Mouse (Mus musculus) spleen, embryonic (tissue): ENCODE data around the gene Psrc1.

Source experiments
- CTCF ChIA-PET: fragments of 350-600 bp; sonication (Branson Sonifier 250); formaldehyde crosslinking; loops from one replicate; lab custom pipeline; 2022; lab: Charles Lee

Gene Psrc1

GRCm38 (mm10) chr3:108415831-108416223 lies 32.2 kb downstream of the Psrc1 start:
- CTCF ChIA-PET = interaction anchor here (0.9 kb wide), 1 partner anchor 595 kb away, joined by 3 read pairs; no protein-coding TSS in a partner anchor

- CTCF ChIA-PET = interaction anchor here (0.5 kb wide), 1 partner anchor 66 kb away, joined by 5 read pairs; no protein-coding TSS in a partner anchor
These were observed 39.4 kb downstream of the Psrc1 start for GRCm38 (mm10) chr3:108423006-108423405.

GRCm38 (mm10) chr3:108423844-108424801 lies 40.5 kb downstream of the Psrc1 start:
- CTCF ChIA-PET = no interaction called here

- CTCF ChIA-PET = no interaction called here
These were observed 41.4 kb downstream of the Psrc1 start for GRCm38 (mm10) chr3:108424944-108425623.

- CTCF ChIA-PET = no interaction called here
These were observed 42.0 kb downstream of the Psrc1 start for GRCm38 (mm10) chr3:108425624-108426018.

GRCm38 (mm10) chr3:108432542-108433187 lies 49.0 kb downstream of the Psrc1 start:
- CTCF ChIA-PET = no interaction called here

- CTCF ChIA-PET = no interaction called here
These were observed 49.7 kb downstream of the Psrc1 start for GRCm38 (mm10) chr3:108433188-108433880.

- CTCF ChIA-PET = no interaction called here
These were observed 50.3 kb downstream of the Psrc1 start for GRCm38 (mm10) chr3:108433881-108434495.

GRCm38 (mm10) chr3:108435701-108436379 lies 52.2 kb downstream of the Psrc1 start:
- CTCF ChIA-PET = no interaction called here

GRCm38 (mm10) chr3:108436380-108436714 lies 52.7 kb downstream of the Psrc1 start:
- CTCF ChIA-PET = no interaction called here
